Mouse (Mus musculus) megakaryocyte, embryonic 14.5 days (primary cell): ENCODE measurements at regions not wholly inside any gene's neighbourhood (a gene's known extent, or its start where the extent isn't known, plus 50 kb on each side); places are given as distances from the start of the nearest gene placed in this dataset.

Experiments
- FLI1 ChIP-seq: IDR thresholded peaks from 2 replicates; pipeline ENCODE4 v1.6.1; 2012; ENCODE audit warnings: low read length, inconsistent platforms, mixed read lengths
- GATA1 ChIP-seq: IDR thresholded peaks from 3 replicates; pipeline ENCODE4 v1.6.1; 2012; ENCODE audit warnings: mixed read lengths, low read length, inconsistent platforms, borderline replicate concordance

- TF ChIP-seq GATA1 (no peak), FLI1 (no peak)
These were observed 62.1 kb upstream of the Ahctf1 start for GRCm38 (mm10) chr1:179865561-179865960.
